Mouse (Mus musculus): Measurements from ENCODE around the gene Ucma. TPM values are rescaled to one million over a fixed set of nuclear protein-coding genes. Genes with fewer than 3 reads are reported as not detected.

Ucma gene
- total RNA-seq, 2 experiments from 2014 or later: not detected

Other genes starting within 250 kb of the Ucma start
- gene Sephs1, start 94.6 kb upstream of the Ucma start, total RNA-seq (2021): 10 to 100 TPM; 17.0 to 17.4 TPM
- gene Phyh, start 57.1 kb upstream of the Ucma start, total RNA-seq (2021): 100 to 1,000 TPM; 167 to 176 TPM
- gene Mcm10, start 36.7 kb downstream of the Ucma start, total RNA-seq (2021): under 1 TPM; 0.31 to 0.72 TPM
- gene Optn, start 87.9 kb downstream of the Ucma start, total RNA-seq (2021): 10 to 100 TPM; 58.9 to 62.0 TPM
- gene Ccdc3, start 161.7 kb downstream of the Ucma start, total RNA-seq (2021): 1 to 10 TPM; 5.4 to 5.5 TPM